Mouse (Mus musculus): ENCODE measurements around the gene Nudt14. TPM values are rescaled to one million over a fixed set of nuclear protein-coding genes. Genes with fewer than 3 reads are reported as not detected.

Gene Nudt14
- polyA plus RNA-seq (2014; fragmentation: Nextera tagmentation; extraction: Ambion mirVana) = 87.9 and 90.1 TPM in 2 replicates

DNA sequence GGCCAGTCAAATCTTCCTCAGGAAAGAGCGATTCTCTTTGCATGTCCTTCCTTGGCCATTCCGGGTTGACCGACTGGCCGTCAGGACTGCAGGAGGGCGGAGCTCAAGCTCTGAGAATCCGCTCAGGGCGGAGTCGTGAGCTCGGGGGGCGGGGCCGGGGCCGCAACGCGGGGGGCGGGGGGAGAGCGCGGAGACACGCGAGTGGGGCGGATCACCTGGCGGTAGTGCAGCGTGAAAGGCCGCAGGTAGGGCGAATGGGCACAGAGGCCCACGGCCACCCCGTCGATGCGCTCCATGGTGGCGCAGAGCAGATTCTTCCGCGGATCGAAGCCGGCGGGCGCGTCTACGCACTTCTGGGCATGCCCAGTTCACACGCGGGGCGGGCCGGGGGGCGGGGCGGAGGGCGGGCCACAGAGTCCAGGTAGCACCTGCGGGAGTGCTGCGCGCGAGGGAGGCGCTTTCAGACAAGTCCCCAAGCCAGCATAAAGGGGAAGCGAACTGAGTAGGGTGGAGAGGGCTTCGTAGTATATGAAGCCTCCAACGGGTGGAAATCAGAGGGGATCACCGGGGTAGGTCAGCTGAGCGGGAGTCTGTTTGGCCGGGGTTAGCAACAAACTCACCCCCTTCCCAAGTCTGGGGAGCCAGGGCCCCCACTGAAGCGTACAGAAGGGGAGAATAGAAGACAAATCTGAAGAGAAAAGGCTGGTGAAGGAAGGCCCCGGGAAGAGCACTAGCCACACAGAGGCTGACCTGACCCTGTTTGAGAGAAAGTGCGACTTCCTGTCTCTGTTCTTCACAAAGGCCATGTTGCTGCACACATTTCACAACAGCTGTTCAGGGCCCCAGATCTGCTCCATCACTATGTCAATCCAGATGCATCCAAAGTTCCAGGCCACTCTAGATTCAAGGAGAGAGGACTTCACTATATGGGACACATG is at the start of gene Nudt14:
Gene Nudt14, minus strand, starts transcription at position 349 of the 938 bp plus-strand sequence.
- WGBS = 2% methylated on average over 58 of the region's 58 CpGs
- DNase-seq (ENCODE audit: low spot score) = peak; percentile 80
- H3K4me2 ChIP-seq (ENCODE audit: low read depth, severe bottlenecking) = peak within 1 kb of the TSS; percentile 73
- H3K27ac ChIP-seq (replicated peaks; ENCODE audit: low read depth, low read length) = peak within 1 kb of the TSS; percentile 57; the same call in 1 of the 2 replicates
- H3K4me1 ChIP-seq (ENCODE audit: control insufficient read depth, insufficient read depth, low read length) = peaks cover 14% of the 10 kb centered on the region
- H3K36me3 ChIP-seq (ENCODE audit: control insufficient read depth, insufficient read depth, low read length) = no peaks in the 10 kb centered on the region
- peak within 1 kb of the TSS; percentile 78 for H3K9ac ChIP-seq (ENCODE audit: low read length)
- peak; percentile 63; the same call in 1 of the 2 replicates for ATAC-seq (ENCODE audit: insufficient number of reproducible peaks, low FRiP score, low TSS enrichment, low read depth)
- H3K27me3 ChIP-seq (ENCODE audit: control insufficient read depth, insufficient read depth, low read length) = no peaks in the 10 kb centered on the region
- no peaks in the 10 kb centered on the region for H3K9me3 ChIP-seq (ENCODE audit: control insufficient read depth, low read length)
- H3K4me3 ChIP-seq (ENCODE audit: low read depth, low read length) = peak within 1 kb of the TSS; percentile 70

DNA sequence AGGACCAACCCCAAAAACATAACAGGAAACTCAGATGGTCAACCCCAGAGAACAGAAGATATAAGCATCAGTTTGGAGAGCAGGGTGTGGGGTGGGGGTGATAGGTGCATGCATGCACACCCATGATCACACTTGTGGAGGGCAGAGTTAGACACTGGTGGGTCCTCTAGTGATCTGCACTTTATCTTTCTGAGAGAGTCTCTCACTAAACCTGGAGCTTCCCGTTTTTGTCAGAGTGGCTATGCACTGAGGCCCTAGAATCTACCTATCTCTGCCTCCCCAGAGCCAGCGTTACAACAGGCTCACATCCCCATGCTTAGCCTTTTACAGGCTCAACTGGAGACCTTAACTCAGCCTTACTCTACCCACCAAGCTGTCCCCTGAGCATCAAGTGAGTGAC is 49.5 kb upstream of the Nudt14 start:
- Histone ChIP-seq H3K4me1 (ENCODE audit: control insufficient read depth, insufficient read depth, low read length) (no peaks in the 10 kb centered on the region), H3K9me3 (ENCODE audit: control insufficient read depth, low read length) (no peaks in the 10 kb centered on the region), H3K27ac (replicated peaks; ENCODE audit: low read depth, low read length) (no peak overlapping the region), H3K4me2 (ENCODE audit: low read depth, severe bottlenecking) (no peak overlapping the region), H3K4me3 (ENCODE audit: low read depth, low read length) (no peak overlapping the region), H3K27me3 (ENCODE audit: control insufficient read depth, insufficient read depth, low read length) (no peaks in the 10 kb centered on the region), H3K36me3 (ENCODE audit: control insufficient read depth, insufficient read depth, low read length) (peaks cover 8% of the 10 kb centered on the region), H3K9ac (ENCODE audit: low read length) (no peak overlapping the region)
- 86% methylated on average over 2 of the region's 2 CpGs for WGBS
- ATAC-seq (ENCODE audit: insufficient number of reproducible peaks, low FRiP score, low TSS enrichment, low read depth) = no peak
- no peak for DNase-seq (ENCODE audit: low spot score)

DNA sequence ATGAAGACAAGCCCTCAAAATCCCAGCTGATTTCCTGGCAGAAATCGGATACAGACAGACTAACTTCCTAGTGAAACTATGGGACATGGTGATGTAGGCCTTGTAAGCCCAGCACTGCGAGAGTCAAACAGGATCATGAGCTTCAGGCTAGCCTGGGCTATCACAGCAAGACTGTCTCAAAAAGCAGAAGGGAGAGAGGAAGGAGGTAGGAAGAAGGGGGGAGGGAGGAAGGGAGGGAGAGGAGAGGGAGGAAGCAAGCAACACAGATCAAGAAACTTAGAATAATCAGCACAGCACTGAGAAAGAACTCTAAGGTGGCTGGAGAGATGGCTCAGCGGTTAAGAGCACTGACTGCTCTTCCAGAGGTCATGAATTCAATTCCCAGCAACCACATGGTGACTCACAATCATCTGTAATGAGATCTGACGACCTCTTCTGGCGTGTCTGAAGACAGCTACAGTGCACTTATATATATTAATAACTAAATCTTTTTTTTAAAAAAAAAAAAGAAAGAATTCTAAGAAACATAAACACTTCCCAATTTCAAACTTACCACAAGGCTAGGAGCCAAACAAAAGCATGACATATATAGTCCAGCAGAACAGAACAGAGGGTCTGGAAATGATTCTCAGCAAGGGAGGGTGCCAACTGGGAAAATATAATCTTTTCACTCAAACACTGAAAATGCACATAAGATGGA is 48.9 kb upstream of the Nudt14 start:
- Histone ChIP-seq H3K9ac (ENCODE audit: low read length) (no peak overlapping the region), H3K9me3 (ENCODE audit: control insufficient read depth, low read length) (no peaks in the 10 kb centered on the region), H3K4me3 (ENCODE audit: low read depth, low read length) (no peak overlapping the region), H3K27ac (replicated peaks; ENCODE audit: low read depth, low read length) (no peak overlapping the region), H3K4me1 (ENCODE audit: control insufficient read depth, insufficient read depth, low read length) (no peaks in the 10 kb centered on the region), H3K27me3 (ENCODE audit: control insufficient read depth, insufficient read depth, low read length) (no peaks in the 10 kb centered on the region), H3K4me2 (ENCODE audit: low read depth, severe bottlenecking) (no peak overlapping the region), H3K36me3 (ENCODE audit: control insufficient read depth, insufficient read depth, low read length) (peaks cover 8% of the 10 kb centered on the region)
- WGBS = 87% methylated on average over 5 of the region's 5 CpGs
- DNase-seq (ENCODE audit: low spot score) (no peak), ATAC-seq (ENCODE audit: insufficient number of reproducible peaks, low FRiP score, low TSS enrichment, low read depth) (no peak)

DNA sequence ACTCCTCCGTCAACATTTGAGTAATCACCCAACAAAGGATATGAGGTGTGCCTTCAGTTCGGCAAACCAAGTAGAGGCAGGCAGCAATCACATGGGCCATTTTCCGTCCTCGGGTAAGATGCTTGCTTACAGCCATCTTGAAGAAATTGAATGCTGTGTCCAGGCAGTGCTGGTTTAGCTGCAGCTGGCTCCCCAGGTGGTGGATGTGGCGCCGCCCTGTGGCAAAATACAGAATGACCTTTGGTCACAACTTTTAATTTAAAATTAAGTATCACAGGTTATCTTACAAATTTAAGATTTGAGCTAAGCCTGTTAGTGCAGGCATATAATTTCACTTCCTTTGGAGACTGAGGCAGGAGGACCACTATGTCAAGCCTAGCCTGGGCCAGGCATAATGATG is 46.0 kb upstream of the Nudt14 start:
- H3K27me3 ChIP-seq (ENCODE audit: control insufficient read depth, insufficient read depth, low read length) = no peaks in the 10 kb centered on the region
- ATAC-seq (ENCODE audit: insufficient number of reproducible peaks, low FRiP score, low TSS enrichment, low read depth) = no peak
- DNase-seq (ENCODE audit: low spot score) = peak; percentile 47

DNA sequence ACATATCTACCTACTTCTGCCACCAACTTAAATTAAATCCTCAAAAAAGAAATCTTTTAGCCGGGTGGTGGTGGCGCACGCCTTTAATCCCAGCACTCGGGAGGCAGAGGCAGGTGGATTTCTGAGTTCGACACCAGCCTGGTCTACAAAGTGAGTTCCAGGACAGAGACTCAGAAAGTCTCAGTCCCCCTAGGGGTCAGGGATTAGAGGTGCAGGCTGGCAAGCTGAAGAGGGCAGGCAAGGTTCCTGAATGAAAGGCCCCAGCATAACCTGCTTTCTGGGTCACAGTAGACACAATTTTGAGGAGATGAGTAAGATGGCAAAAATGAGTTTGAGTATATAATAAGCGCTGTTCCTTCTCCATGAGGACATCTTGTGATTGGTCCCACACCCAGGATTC is 43.4 kb upstream of the Nudt14 start:
- H3K36me3 ChIP-seq (ENCODE audit: control insufficient read depth, insufficient read depth, low read length) = peaks cover 18% of the 10 kb centered on the region
- H3K4me2 ChIP-seq (ENCODE audit: low read depth, severe bottlenecking) = no peak overlapping the region
- ATAC-seq (ENCODE audit: insufficient number of reproducible peaks, low FRiP score, low TSS enrichment, low read depth) = no peak
- no peaks in the 10 kb centered on the region; the same call in 1 of the 2 replicates for H3K9me3 ChIP-seq (ENCODE audit: control insufficient read depth, low read length)
- no peak overlapping the region for H3K4me3 ChIP-seq (ENCODE audit: low read depth, low read length)
- WGBS = 92% methylated on average over 6 of the region's 6 CpGs
- H3K27ac ChIP-seq (replicated peaks; ENCODE audit: low read depth, low read length) = no peak overlapping the region
- DNase-seq (ENCODE audit: low spot score) = no peak
- H3K27me3 ChIP-seq (ENCODE audit: control insufficient read depth, insufficient read depth, low read length) = no peaks in the 10 kb centered on the region
- no peaks in the 10 kb centered on the region for H3K4me1 ChIP-seq (ENCODE audit: control insufficient read depth, insufficient read depth, low read length)
- H3K9ac ChIP-seq (ENCODE audit: low read length) = no peak overlapping the region

More for the DNA sequence above, 46.0 kb upstream of the Nudt14 start:
- WGBS = 70% methylated on average over 6 of the region's 6 CpGs
- Histone ChIP-seq H3K4me3 (ENCODE audit: low read depth, low read length) (no peak overlapping the region), H3K9me3 (ENCODE audit: control insufficient read depth, low read length) (no peaks in the 10 kb centered on the region), H3K36me3 (ENCODE audit: control insufficient read depth, insufficient read depth, low read length) (peaks cover 10% of the 10 kb centered on the region), H3K27ac (replicated peaks; ENCODE audit: low read depth, low read length) (no peak overlapping the region), H3K4me1 (ENCODE audit: control insufficient read depth, insufficient read depth, low read length) (no peaks in the 10 kb centered on the region), H3K9ac (ENCODE audit: low read length) (no peak overlapping the region), H3K4me2 (ENCODE audit: low read depth, severe bottlenecking) (no peak overlapping the region)

DNA sequence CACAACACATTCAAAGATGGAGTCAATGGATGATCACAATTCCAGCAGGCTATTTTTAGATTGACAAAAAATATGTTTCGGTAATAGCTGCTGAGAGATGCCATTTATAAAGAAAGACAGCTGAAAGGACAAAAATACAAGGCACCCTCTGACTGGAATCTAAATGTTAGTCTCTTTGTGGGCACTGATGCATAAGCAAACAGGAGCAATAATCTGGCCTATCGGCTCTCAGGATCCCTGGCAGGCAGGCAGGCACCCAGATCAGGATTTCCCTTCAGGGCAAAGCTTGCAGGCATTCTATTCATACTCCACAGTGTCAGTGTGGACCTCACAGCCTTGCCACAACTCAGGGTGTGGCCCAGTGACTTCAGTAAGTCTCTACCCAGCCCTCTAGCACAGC is 40.1 kb upstream of the Nudt14 start:
- Histone ChIP-seq H3K36me3 (ENCODE audit: control insufficient read depth, insufficient read depth, low read length) (peaks cover 33% of the 10 kb centered on the region), H3K9me3 (ENCODE audit: control insufficient read depth, low read length) (no peaks in the 10 kb centered on the region; the same call in 1 of the 2 replicates), H3K4me2 (ENCODE audit: low read depth, severe bottlenecking) (no peak overlapping the region), H3K4me1 (ENCODE audit: control insufficient read depth, insufficient read depth, low read length) (peaks cover 5% of the 10 kb centered on the region), H3K27me3 (ENCODE audit: control insufficient read depth, insufficient read depth, low read length) (no peaks in the 10 kb centered on the region), H3K4me3 (ENCODE audit: low read depth, low read length) (no peak overlapping the region), H3K9ac (ENCODE audit: low read length) (no peak overlapping the region), H3K27ac (replicated peaks; ENCODE audit: low read depth, low read length) (no peak overlapping the region)
- no peak for ATAC-seq (ENCODE audit: insufficient number of reproducible peaks, low FRiP score, low TSS enrichment, low read depth)
- whole genome bisulfite sequencing = 93% methylated on average over 2 of the region's 2 CpGs
- no peak for DNase-seq (ENCODE audit: low spot score)

DNA sequence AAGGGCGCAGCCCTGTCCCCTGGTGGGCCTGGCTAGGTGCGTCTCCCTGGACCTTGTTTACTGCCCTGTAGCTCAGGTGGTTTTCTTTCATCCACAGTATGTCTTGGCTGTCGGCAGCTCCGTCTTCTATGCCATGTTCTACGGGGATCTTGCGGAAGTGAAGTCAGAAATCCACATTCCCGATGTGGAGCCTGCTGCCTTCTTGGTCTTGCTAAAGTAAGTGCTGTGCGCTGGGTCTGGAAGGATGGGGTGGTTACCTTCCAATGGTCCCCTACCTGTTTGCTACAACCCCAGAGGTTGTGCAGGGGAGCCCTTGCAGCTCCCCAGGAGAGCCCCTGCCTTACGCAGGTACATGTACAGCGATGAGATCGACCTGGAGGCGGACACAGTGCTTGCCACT is 35.2 kb upstream of the Nudt14 start:
- ATAC-seq (ENCODE audit: insufficient number of reproducible peaks, low FRiP score, low TSS enrichment, low read depth) = no peak; the same call in 1 of the 2 replicates
- DNase-seq (ENCODE audit: low spot score) = peak; percentile 34
- peaks cover 37% of the 10 kb centered on the region for H3K36me3 ChIP-seq (ENCODE audit: control insufficient read depth, insufficient read depth, low read length)
- no peak overlapping the region; the same call in 1 of the 2 replicates for H3K27ac ChIP-seq (replicated peaks; ENCODE audit: low read depth, low read length)
- H3K9ac ChIP-seq (ENCODE audit: low read length) = peak overlapping the region; percentile 89
- 46% methylated on average over 12 of the region's 12 CpGs for WGBS
- peaks cover 9% of the 10 kb centered on the region for H3K4me1 ChIP-seq (ENCODE audit: control insufficient read depth, insufficient read depth, low read length)
- H3K4me3 ChIP-seq (ENCODE audit: low read depth, low read length) = peak overlapping the region; percentile 82
- H3K4me2 ChIP-seq (ENCODE audit: low read depth, severe bottlenecking) = peak overlapping the region; percentile 61
- H3K9me3 ChIP-seq (ENCODE audit: control insufficient read depth, low read length) = no peaks in the 10 kb centered on the region; the same call in 1 of the 2 replicates
- no peaks in the 10 kb centered on the region for H3K27me3 ChIP-seq (ENCODE audit: control insufficient read depth, insufficient read depth, low read length)

DNA sequence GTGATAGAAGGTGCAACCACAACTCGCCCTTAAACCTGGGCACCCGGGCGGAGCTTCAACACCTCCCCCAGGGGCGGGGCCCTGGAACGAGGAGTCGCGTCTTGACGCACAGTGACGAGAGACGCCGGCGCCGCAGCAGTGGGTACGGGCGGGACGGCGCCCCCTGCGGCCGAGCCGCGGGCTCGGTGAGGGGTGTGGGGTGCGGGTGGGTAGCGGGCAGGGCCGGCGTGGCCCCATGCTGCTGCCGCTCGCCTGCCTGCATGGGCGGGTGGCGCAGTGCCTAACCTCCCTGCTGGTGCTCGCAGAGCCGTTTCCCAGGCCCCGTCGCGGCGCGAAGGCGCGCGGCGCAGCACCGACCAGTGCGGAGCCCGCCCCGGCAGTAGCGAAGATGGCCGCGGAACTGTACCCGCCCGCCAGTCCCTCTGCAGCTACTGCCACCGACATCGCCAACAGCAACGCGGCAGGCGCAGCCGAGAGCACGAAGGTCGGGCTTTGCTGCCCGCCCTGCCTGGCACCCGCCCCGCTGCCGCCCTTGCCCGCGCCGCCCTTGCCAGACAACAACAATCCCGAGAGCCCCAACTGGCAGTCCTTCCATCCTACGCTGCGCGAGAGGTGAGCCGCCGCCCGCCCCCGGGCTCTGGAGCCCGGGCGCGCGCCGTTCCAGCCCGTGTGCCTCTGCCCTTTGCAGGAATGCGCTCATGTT is 34.6 kb upstream of the Nudt14 start, which contains the start of gene Btbd6:
Gene Btbd6, plus strand, starts transcription at position 112 of the 703 bp plus-strand sequence.
- ATAC-seq (ENCODE audit: insufficient number of reproducible peaks, low FRiP score, low TSS enrichment, low read depth) (peak; percentile 92), DNase-seq (ENCODE audit: low spot score) (peak; percentile 89)
- under 1% methylated on average over 80 of the region's 80 CpGs for WGBS
- Histone ChIP-seq H3K4me2 (ENCODE audit: low read depth, severe bottlenecking) (peak within 1 kb of the TSS; percentile 61), H3K4me3 (ENCODE audit: low read depth, low read length) (peak within 1 kb of the TSS; percentile 82), H3K9me3 (ENCODE audit: control insufficient read depth, low read length) (no peaks in the 10 kb centered on the region; the same call in 1 of the 2 replicates), H3K9ac (ENCODE audit: low read length) (peak within 1 kb of the TSS; percentile 89), H3K4me1 (ENCODE audit: control insufficient read depth, insufficient read depth, low read length) (peaks cover 9% of the 10 kb centered on the region), H3K27ac (replicated peaks; ENCODE audit: low read depth, low read length) (peak within 1 kb of the TSS; percentile 70), H3K36me3 (ENCODE audit: control insufficient read depth, insufficient read depth, low read length) (peaks cover 40% of the 10 kb centered on the region), H3K27me3 (ENCODE audit: control insufficient read depth, insufficient read depth, low read length) (no peaks in the 10 kb centered on the region)

Data from limb, embryonic 11.5 days (tissue).